ENCODE assay signal across 8 mouse cellular contexts in genomic region chr1:177258343-177259037, GRCm38 (mm10). TPM values are rescaled to one million over a fixed set of nuclear protein-coding genes. Genes with fewer than 3 reads are reported as not detected.
DNase-seq lines count a peak whose midpoint lies in the region; ATAC-seq and TF ChIP-seq lines count a peak whose summit lies in the region.

No protein-coding gene starts in this region.

- H3K36me3 ChIP-seq in embryonic facial prominence, embryonic 14.5 days (ENCODE audit: control insufficient read depth, insufficient read depth, low read length), result no peaks in the 10 kb centered on the region
- no peaks in the 10 kb centered on the region for H3K36me3 ChIP-seq in limb, embryonic 14.5 days (ENCODE audit: control insufficient read depth, insufficient read depth, low read length)
- no peaks in the 10 kb centered on the region for H3K36me3 ChIP-seq in midbrain, postnatal 0 days (ENCODE audit: insufficient read depth, low read length)

- no peak for TF ChIP-seq POLR2A in limb, embryonic 14.5 days (IDR thresholded peaks at IDR 0.05; ENCODE audit: borderline replicate concordance, extremely low read depth, insufficient read depth, insufficient read length)

- TF ChIP-seq CTCF in midbrain, postnatal 0 days (IDR thresholded peaks at IDR 0.05), result no peak

- peak overlapping the region; percentile 88 for H3K9ac ChIP-seq in embryonic facial prominence, embryonic 14.5 days (ENCODE audit: low read depth, low read length)
- peak overlapping the region; percentile 89 for H3K9ac ChIP-seq in limb, embryonic 14.5 days (ENCODE audit: low read depth, low read length, severe bottlenecking)
- peak overlapping the region; percentile 98 for H3K9ac ChIP-seq in midbrain, postnatal 0 days (replicated peaks; ENCODE audit: low read length, poor library complexity, severe bottlenecking)

- H3K4me1 ChIP-seq in embryonic facial prominence, embryonic 14.5 days (ENCODE audit: control insufficient read depth, insufficient read depth, low read length), result 0 out of 2 replicates have a peak, but pooled peaks cover 14% of the 10 kb centered on the region
- H3K4me1 ChIP-seq in limb, embryonic 14.5 days (ENCODE audit: control insufficient read depth, insufficient read depth, low read length), result peaks cover 16% of the 10 kb centered on the region
- no peaks in the 10 kb centered on the region for H3K4me1 ChIP-seq in midbrain, postnatal 0 days (ENCODE audit: insufficient read depth, low read length)

- H3K27ac ChIP-seq in embryonic facial prominence, embryonic 14.5 days (replicated peaks; ENCODE audit: low read depth, low read length), result peak overlapping the region; percentile 96
- H3K27ac ChIP-seq in limb, embryonic 14.5 days (replicated peaks; ENCODE audit: low read depth, low read length), result peak overlapping the region; percentile 95
- H3K27ac ChIP-seq in midbrain, postnatal 0 days (ENCODE audit: low read depth, low read length), result peak overlapping the region; percentile 98

- peak; percentile 90 for DNase-seq in 416B (ENCODE audit: low read depth)
- DNase-seq in adrenal gland, postnatal 4 days (ENCODE audit: low spot score in 2 of 2), result peak; percentile 56 to 61
- DNase-seq in embryonic facial prominence, embryonic 14.5 days (ENCODE audit: low spot score), result peak; percentile 95
- peak; percentile 80 for DNase-seq in heart, adult 8-10 months (ENCODE audit: low spot score)
- peak; percentile 63 for DNase-seq in kidney, adult 9 months
- peak; percentile 92 for DNase-seq in limb, embryonic 14.5 days (ENCODE audit: low spot score)
- DNase-seq in midbrain, postnatal 0 days (ENCODE audit: low spot score), result peak; percentile 92
- DNase-seq in spleen, postnatal 14 days (ENCODE audit: low spot score in 2 of 2), result peak; percentile 59 to 69

- peak overlapping the region; percentile 66 for H3K4me2 ChIP-seq in embryonic facial prominence, embryonic 14.5 days (ENCODE audit: low read depth, low read length)
- peak overlapping the region; percentile 90 for H3K4me2 ChIP-seq in limb, embryonic 14.5 days (replicated peaks; ENCODE audit: low read depth, low read length, severe bottlenecking)
- peak overlapping the region; percentile 93 for H3K4me2 ChIP-seq in midbrain, postnatal 0 days (ENCODE audit: low read depth, low read length, poor library complexity, severe bottlenecking)

- WGBS in embryonic facial prominence, embryonic 14.5 days, result under 1% methylated on average over 17 of the region's 86 CpGs
- WGBS in limb, embryonic 14.5 days, result under 1% methylated on average over 23 of the region's 86 CpGs
- under 1% methylated on average over 60 of the region's 86 CpGs for WGBS in midbrain, postnatal 0 days

- H3K4me3 ChIP-seq in embryonic facial prominence, embryonic 14.5 days (ENCODE audit: low read depth, low read length), result peak overlapping the region; percentile 92
- H3K4me3 ChIP-seq in limb, embryonic 14.5 days (replicated peaks; ENCODE audit: low read length), result peak overlapping the region; percentile 93
- H3K4me3 ChIP-seq in midbrain, postnatal 0 days (ENCODE audit: low read depth, low read length), result peak overlapping the region; percentile 96

- H3K27me3 ChIP-seq in embryonic facial prominence, embryonic 14.5 days (replicated peaks; ENCODE audit: control insufficient read depth, insufficient read depth, low read length), result no peaks in the 10 kb centered on the region
- no peaks in the 10 kb centered on the region for H3K27me3 ChIP-seq in limb, embryonic 14.5 days (ENCODE audit: control insufficient read depth, insufficient read depth, low read length)
- no peaks in the 10 kb centered on the region for H3K27me3 ChIP-seq in midbrain, postnatal 0 days (ENCODE audit: insufficient read depth, low read length)

- ATAC-seq in embryonic facial prominence, embryonic 14.5 days (ENCODE audit: low read depth), result peak; percentile 93
- peak; percentile 91 for ATAC-seq in limb, embryonic 14.5 days (ENCODE audit: low FRiP score, low read depth)
- ATAC-seq in midbrain, postnatal 0 days (ENCODE audit: low FRiP score), result peak; percentile 85

- H3K9me3 ChIP-seq in embryonic facial prominence, embryonic 14.5 days (ENCODE audit: control insufficient read depth, low read length), result no peaks in the 10 kb centered on the region
- no peaks in the 10 kb centered on the region for H3K9me3 ChIP-seq in limb, embryonic 14.5 days (ENCODE audit: control insufficient read depth, low read length)
- H3K9me3 ChIP-seq in midbrain, postnatal 0 days (ENCODE audit: low read length), result no peaks in the 10 kb centered on the region

RNA-seq across cellular contexts. Expression of gene Akt3, which starts 0.5 kb away (rescaled TPM):
- total RNA-seq in adrenal gland, postnatal 4 days (2021), result 10 to 100 TPM; 40.8 to 41.3 TPM
- 7.3 and 8.5 TPM in 2 replicates for polyA plus RNA-seq in embryonic facial prominence, embryonic 14.5 days (2014; fragmentation: Nextera tagmentation; extraction: Ambion mirVana)
- total RNA-seq in heart, adult 8-10 months (2022), result 10 to 100 TPM; 16.6 to 19.8 (median 18.6) TPM
- 14.5 and 15.3 TPM in 2 replicates for polyA plus RNA-seq in limb, embryonic 14.5 days (2012; rRNA removed)
- polyA plus RNA-seq in limb, embryonic 14.5 days (2014; fragmentation: Nextera tagmentation; extraction: Ambion mirVana), result 7.2 and 9.1 TPM in 2 replicates
- 92.6 and 94.8 TPM in 2 replicates for total RNA-seq in midbrain, postnatal 0 days (2014; rRNA removed)
- 12.7 and 14.5 TPM in 2 replicates for polyA plus RNA-seq in midbrain, postnatal 0 days (2015; fragmentation: Nextera tagmentation; extraction: Ambion mirVana)

Comparison
In these comparisons a context has a peak if more than half of its experiments do, and no peak if none do; other contexts are left out.
1. Peak in every context shown above with its lines: DNase-seq, ATAC-seq, H3K4me3 ChIP-seq and H3K27ac ChIP-seq.